Mouse (Mus musculus) T-helper 17 cell (primary cell): ENCODE data around the gene Grip1.

Source experiments
- in situ Hi-C, 2 experiments: fragments of 300-600 bp; cut with MboI, MseI; formaldehyde crosslinking; loops; 1 replicate in 1 of 2; 2 replicates in 1 of 2; pipeline ENCODE4 v1.15.1; 2025; ENCODE audit warnings: high pct_unique_total_duplicates in 2 of 2

Grip1 gene

DNA sequence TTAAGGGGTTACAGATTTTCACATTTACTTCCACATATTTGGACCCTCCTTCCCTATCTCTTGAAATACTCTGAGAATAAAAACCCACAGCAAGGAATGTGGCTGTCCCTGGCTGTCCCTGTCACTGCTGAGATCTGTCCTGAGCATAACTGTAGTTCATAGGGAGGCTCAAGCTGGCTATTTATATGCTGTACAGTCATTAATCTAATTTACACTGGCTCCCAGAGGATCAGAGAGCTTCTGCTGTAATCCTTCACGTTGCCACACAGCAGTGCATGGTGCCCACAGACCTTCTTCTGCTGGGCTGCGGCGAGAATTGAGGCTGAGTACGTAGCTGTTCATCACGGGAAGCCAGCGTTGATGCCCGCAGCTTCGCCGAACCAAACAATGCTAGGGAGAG is 464.4 kb downstream of the Grip1 start:
- in situ Hi-C loops: no loop called here

DNA sequence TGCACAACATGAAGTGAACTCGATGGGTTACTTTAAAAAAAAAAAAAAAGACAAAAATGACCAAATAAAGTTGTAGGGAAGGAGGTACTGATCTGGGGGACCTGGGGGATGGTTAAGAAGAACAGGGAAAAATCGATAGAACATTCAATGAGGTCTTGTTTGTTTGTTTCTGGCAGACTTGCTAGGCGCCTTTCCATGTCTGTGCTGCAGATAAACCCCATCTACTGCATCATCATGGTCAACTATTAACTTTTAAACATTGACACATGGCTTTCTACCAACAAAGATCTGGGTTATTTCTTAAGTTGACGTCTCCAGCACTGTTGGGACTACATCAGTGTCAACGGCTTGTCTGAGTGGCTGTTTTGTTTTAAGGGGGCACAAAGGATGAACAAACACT is 474.3 kb downstream of the Grip1 start:
- in situ Hi-C loops: no loop called here

DNA sequence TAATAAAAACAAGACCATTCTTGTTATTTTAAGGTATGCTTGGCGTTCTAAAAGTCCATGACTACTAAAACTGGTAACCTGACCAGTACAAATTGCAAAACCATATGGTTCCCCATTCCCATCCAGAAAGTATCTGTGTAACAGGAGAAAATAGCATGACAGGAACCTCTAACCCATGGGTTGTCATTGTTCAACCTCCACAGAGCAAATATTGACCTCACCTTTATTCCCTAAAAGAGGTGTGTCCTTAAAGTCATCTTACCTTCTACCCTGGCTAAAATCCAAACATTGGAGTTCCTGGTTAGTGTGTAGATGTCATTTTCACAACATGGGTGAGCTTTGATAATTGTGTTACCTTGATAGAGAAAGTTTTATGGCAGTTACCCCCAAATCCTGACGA is 475.3 kb downstream of the Grip1 start:
- in situ Hi-C loops: no loop called here

DNA sequence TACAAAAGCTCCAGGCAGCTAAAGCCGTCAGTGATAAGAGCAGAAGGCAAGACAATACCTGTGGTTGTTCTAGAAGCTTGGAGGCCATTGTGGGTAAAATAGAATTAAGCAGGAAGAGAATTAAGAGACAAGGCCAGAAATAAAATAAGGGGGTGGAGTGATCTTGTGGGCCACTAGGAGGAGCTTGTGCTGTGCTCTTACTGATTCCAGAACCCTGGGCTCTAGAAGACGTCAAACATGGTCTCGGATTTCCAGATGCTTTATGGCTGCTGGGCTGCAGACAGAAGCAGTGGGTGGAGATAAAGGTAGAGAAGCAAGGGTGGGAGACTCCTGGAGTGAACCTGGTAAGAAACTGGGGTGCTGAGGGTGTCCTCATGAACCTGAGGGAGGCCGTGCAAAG is 479.2 kb downstream of the Grip1 start:
- in situ Hi-C loops: no loop called here

DNA sequence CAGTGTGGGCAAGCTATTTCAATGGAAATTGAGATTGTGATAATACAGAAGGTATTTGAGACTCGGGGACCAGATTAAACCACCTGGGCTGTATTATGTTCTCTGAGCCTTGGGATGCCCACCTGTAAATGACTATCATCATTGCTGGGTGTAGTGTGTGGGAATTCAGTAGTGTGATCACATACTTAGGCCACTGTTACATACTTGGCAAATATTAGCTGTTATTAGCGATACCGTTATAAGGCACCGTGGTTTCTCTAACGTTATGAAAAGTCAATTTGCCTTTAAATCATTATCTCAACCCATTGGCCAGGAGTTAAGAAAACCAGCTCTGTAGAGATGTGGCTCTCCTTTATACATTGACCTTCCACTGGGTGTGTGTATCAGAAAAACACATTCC is 479.7 kb downstream of the Grip1 start:
- in situ Hi-C loops: no loop called here

DNA sequence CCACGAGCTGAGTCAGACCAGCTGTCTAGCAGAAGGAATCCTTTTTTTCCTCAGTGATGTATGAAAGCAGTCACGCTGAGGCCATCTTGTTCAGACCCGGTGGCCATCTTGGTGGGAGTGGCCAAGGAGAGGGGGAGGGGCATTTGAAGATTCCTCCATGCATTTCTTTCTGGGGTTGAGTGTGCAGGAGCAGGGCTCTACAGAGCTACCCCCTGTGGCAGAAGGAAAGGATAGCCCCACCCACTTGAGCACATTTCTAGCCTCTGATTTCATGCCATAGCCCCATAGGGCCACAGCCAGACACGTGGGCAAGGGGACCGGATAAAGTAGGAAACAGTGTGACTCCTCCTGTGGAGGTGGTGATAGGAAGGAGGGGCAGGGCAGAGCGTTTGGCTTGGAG is 481.6 kb downstream of the Grip1 start:
- in situ Hi-C loops: no loop called here

DNA sequence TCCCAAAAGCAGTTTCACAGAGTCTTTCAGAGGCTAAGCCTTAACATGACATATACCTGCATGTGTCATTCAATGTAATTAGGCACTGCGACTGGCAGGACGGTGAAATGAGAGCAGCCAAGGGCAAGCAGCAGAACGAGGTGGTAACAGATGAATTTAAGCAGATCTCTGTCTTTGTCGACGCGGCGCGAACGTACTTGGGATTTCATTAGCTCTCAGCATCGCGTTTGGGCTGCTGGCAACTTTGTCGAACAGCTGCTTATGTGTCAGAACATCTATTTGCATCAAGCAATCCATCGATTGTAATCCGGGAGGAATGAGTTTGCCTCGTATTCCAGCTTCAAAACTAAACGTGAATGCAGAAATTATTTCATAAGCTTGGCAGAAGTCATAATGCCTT is 483.9 kb downstream of the Grip1 start:
- in situ Hi-C loops: no loop called here

DNA sequence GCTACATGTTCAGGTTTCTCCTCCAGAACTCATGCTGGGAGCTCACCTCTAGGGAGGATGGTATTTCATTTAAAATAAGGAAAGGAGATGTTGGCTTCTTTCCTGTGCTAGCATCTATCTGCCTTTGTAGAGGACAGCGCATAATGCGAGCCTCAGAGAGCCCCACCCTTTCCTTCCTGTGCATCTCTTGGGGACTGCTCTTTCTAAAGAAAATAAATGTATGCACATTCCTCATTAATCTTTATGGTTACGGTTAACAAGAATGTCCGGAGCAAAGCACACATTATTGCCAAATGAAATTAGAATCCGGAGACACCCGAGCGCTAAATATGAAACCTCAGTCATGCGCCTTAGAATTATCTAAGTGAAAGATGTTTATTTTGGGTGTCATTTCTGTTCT is 490.3 kb downstream of the Grip1 start:
- in situ Hi-C loops: no loop called here

DNA sequence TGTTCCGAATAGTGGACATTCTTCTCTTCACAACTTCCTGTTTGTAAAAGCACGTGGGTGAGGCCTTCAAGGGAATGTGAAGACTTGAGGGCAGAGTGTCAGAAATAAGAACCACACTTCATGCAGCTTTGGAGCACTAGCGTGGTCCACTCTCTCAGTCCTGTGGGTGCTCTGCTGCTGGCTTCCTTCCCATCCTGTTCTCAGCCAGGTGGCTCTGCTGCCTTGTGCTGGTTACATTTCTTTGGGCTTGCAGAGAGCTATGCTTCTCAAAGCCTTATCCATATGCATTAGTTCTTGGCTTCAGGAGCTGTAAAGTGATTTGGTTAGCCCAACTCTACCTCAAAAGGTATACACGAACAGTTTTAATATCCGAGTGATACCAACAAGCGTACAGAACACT is 497.8 kb downstream of the Grip1 start:
- in situ Hi-C loops: no loop called here

DNA sequence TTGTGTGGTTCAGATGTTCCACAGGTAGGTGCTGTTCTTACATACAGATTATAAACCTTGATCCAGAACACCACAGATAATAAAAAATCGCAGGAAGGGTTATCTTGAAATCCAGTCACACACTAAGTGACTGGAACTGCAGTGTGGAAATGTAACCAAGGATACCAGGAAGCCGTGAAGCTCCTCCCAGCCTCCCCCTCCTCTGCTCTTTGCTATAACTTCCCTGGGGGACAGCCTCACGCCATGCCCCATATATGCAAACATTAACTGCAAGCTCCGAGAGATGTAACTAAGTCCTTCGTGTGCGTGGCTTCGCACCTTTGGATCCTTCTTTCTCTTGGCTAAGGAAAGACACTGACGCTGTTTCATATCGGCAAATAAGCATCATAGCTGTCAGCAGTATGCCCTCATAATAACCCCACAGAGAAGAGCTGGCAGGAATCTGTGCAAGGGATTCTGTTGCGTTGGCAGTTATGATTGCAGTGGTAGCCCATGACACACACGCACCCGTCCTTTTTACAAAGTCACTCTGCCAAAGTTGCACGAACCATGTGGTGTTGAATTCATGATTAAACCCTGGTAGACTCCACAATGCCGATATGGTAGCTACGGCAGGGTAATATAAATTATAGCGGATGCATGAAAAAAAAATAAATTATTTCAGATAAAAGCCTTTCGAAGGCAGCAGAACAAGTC is 503.8 kb downstream of the Grip1 start:
- in situ Hi-C loops: no loop called here

DNA sequence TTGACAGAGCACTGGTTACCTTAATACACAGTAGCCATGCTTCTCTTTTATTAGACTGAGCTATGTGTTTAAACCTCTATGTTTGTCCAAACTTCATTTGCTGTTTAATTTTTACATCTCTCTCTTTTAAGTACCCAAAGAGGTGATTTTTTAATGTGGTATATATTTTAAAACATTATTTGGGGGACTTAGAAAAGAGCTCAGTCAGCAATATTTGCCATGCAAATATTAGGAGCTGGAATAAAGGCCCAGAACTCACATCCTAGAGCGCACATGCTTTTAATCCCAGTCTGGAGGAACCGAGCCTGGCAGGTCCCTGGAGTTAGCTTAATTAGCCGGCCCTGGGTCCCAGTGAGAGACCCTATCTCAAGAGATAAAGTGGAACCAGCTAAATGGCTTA is 507.3 kb downstream of the Grip1 start:
- in situ Hi-C loops: no loop called here

DNA sequence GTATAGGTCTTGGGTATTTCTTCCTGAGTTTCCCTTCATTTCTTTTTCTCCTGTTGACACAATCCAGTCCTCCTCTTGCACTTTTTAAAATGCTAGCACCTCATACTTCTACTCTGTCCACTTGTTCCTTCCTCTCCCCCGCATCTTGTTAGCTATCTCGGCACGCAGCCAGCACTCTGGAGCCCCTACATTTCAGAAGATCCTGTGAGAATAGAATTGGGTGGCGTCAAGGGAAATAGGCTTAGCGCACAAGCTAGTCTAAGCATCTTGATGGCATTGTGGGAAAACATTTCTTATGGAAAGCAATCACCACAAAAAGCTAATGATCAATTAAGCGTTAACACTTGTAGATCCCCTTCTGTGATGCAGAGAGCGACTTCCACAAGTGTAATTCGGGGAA is 512.7 kb downstream of the Grip1 start:
- in situ Hi-C loops: no loop called here

DNA sequence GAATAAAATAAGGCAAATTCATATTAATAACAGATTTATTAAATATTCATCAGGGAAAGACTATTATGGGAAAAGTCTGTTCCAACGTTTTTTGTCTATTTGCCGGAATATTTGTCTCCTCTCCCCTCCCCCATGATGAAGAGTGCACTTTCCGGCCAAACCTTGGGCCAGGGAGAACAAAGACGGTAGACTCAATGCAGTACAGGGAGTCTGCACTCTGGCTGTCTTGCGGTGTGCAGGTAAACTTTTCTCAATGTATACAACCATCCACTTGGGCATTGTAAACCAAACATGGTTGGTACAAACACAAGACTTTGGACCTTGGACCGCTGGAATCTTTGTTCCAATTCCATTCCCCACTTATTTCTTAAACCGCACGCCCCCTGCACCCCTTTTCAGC is 525.8 kb downstream of the Grip1 start:
- in situ Hi-C loops: no loop called here

DNA sequence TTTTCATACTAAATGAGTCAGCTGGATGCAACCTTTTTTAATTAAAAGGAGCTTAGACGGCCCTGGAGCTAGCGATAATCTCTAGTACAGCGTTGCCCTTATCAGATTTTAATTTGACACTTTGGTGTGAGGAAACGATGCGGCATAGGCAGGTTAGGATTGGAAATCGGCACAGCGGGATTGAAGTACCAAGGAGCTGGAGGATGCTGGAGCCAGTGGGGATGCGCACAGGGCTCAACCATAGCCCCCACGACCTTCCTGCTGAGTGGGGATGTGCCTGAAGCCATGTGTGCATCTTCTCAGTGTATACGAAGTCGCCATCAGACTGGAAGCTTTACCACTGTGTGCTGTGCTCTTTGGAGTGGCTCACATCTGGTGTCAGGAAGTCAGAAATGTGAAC is 526.4 kb downstream of the Grip1 start:
- in situ Hi-C loops: no loop called here

DNA sequence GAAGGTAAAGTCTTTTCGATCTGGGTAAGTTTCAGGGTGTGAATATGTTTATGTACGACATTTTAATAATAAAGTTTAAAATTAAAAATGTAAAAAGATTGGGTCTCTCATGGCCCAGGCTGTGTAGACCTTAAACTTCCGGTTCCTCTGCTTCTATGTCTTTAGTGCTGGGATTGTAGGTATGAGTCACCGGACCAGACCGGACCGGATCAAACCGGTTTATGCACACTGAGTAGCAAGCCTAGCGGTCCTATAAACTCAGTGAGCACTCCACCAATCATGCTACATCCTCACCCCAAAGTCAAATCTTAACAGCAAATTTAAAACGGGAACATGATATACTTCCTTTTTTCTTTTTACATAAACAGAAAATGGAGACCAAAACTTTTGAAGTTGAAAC is 530.7 kb downstream of the Grip1 start:
- in situ Hi-C loops: no loop called here

DNA sequence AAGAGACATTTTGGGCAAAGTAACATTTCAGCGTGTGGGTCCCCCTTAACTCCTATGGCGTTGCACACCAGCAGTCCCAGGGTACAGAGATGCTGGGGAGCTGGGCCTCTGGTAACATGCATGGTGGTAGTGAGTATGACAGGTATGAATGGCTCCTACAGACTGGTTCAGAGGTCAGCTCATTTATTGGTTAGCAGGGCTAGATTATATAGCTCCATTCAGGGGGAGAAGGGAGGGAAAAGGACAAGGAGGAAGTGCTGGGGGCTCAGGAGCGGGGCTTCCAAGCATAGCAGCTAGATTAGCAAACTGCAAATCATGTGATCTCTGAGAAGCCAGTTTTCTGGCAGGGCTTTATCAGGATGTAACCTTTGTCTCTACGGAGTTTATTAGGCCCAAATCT is 544.8 kb downstream of the Grip1 start:
- in situ Hi-C loops: no loop called here

DNA sequence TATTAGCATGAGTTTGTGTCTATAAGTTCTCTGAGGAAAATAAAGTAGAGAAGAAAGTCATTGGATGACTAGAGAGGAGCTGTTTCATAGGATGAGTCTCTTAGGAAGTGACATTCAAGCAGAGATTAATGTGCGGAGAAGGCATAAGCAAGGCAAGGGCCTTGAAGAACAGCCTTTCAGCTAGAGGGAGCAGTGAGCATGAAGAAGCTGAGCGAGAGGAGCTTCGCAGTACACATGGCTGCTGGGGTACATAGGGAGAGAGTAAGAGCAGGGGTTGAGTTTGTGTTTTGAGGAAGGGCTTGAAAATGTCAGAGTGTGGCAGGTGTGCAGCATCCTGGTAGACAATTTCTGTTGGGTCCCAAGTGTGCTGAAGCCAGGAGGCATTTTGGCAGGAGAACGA is 548.5 kb downstream of the Grip1 start:
- in situ Hi-C loops: no loop called here

DNA sequence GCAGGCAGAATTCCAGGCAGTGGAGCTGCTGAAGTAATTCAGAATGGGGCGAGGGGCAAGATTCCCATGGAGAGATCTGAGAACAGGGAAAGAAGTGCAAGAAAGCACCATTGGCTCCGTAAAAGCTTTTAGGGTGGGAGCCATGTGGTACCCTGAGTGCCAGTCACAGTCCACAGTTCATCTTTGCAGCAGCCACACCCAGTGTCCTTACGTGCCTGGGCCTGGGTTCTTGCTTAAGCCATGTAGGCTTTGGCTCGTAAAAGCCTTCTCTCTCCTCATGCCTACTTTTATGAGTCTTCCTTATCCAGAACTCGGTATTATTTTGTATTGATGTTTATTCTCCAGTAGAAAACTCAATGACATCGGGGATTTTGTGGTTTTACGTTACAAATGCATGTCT is 550.5 kb downstream of the Grip1 start:
- in situ Hi-C loops: no loop called here

DNA sequence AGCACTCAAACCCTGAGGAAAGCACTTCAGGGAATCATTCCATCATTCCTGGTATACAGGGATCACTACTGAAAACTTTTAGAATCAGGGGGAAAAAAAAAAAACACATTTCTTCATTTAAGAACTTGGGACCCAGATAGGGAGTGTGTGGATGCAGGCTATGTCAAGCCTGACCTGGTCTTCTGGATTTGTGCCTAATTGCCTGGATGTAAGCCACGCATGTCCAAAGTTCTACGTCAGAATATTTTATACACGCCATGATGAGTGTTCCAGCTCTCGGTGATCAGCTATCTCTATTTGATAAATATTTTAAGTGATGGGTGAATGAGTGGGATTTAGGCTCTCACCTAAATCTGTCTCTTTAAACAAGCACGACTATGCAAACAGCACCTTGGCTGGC is 552.0 kb downstream of the Grip1 start:
- in situ Hi-C loops: no loop called here

DNA sequence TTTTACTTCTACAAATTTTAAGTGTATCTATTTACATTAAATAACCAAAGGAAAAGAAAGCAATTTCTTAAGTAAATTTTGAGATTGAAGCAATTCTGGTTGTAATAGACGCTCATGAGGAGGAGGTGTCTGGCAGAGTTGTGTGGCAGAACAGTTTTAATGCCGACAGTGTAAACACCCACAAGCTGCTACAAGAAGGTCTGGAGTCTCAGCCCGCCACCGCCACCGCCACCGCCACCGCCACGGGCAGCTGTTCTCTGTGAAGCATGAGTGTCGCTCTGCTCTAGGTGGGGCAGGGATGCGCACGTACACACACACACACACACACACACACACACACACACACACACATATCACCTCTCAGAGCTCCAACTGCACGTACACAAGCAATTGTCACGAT is 558.7 kb downstream of the Grip1 start:
- in situ Hi-C loops: no loop called here

DNA sequence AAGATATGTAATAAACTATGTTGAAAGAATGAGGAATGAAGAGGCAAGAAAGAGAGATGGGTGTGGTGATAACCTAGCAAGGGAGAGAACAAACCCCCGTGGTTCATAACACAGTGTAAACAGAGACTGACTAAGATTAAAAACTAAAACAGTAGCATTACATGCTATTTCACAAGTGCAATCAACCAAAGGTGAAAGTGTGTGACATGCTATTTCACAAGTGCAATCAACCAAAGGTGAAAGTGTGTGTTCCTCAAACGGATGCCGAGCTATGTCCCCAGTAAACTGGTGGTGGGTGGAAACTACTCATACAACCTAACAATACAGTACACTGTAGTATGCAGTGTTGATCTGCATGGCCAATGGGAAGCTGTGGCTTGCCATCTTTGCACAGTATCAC is 561.5 kb downstream of the Grip1 start:
- in situ Hi-C loops: no loop called here

DNA sequence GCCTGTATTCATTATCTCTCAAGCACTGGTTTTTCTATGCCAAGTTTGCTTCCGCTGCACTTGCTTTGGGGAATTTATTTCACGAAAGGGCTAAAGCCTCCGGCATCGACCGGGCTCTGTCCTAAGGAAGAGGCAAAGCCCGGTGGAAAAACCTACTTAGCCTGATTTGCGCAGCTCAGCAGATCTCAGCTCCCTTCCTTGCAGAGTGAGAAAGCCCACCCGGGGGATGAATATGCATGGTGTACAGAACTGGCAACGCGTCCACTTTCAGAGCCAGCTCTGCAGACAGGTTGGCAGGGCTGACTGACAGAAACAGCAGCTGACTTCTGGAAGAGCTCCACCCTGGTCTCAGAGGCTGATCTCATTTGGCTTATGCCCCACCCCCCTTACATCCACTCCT is 572.8 kb downstream of the Grip1 start:
- in situ Hi-C loops: no loop called here

DNA sequence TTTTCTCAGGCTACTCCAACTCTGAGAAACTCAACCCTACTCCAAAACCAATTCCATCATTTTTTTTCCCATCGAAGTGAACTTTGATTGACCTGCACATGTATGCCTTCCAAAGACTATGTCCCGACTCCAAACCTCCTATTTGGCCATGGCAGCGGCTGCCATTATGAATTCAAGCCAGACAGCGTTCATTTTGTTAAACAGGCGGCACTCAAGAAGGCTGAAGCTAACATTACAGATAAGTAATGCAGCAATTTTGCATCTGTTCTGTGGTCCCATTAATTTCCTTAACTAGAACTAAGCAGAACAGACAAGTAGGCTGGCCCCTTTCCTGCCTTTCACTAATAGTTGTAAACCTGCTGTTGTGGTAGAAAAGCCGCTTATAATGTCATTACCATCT is 577.3 kb downstream of the Grip1 start:
- in situ Hi-C loops: no loop called here

DNA sequence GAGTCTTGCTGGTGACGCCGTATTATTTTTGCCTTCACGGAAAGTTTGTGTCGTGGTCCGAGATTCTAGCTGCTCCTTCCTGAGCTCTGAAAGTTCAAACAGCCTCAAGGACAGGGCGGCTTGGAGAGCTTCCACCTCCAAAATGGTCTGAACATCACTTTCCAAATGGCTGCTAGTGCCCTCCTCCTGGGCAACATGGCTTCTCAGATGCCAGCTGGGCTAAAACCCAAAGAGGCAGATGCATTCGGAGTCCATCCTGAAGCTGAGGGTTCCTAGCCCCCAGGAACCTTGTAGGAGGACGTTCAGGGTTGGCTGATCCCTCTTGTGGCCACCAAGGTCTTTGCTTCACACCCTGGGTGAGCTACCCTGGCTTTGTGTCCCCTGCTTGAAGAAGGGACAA is 577.7 kb downstream of the Grip1 start:
- in situ Hi-C loops: no loop called here
